Mouse (Mus musculus): ENCODE results near the gene Slc27a1. TPM values are rescaled to one million over a fixed set of nuclear protein-coding genes. Genes with fewer than 3 reads are reported as not detected.

The Slc27a1 gene
- polyA plus RNA-seq, 1 experiment: 16.4 TPM

DNA sequence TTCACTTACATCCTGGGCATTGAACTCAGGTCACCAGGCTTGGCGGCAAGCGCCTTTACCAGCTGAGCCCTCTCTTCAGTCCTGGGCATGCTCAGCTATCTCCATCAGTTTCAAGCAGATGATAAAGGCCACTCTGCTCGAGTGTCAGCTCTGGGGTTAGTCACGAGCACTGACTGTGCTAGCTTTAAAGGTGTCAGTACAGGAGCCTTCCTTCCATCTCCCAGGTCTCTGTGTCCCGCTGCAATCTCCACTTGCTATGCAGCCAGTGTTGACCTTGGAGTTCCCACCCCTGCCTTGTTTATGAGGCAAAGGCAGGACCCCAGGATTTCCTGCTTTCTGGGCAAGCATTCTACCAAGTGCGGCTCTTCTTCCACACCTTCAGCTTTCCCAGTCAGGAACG lies 1.1 kb upstream of the Slc27a1 start:
- H3K9me3 ChIP-seq: peaks cover 10% of the 10 kb centered on the region
- peaks cover 2% of the 10 kb centered on the region for H3K36me3 ChIP-seq (replicated peaks; ENCODE audit: low read length)
- H3K4me1 ChIP-seq: peaks cover 52% of the 10 kb centered on the region
- TF ChIP-seq FLI1 (IDR thresholded peaks at IDR 0.05; ENCODE audit: low read length) (no peak), GATA1 (IDR thresholded peaks at IDR 0.05; ENCODE audit: borderline replicate concordance, low read length) (no peak)
- H3K4me3 ChIP-seq (replicated peaks): no peak overlapping the region
- H3K27me3 ChIP-seq (replicated peaks): peaks cover 63% of the 10 kb centered on the region

DNA sequence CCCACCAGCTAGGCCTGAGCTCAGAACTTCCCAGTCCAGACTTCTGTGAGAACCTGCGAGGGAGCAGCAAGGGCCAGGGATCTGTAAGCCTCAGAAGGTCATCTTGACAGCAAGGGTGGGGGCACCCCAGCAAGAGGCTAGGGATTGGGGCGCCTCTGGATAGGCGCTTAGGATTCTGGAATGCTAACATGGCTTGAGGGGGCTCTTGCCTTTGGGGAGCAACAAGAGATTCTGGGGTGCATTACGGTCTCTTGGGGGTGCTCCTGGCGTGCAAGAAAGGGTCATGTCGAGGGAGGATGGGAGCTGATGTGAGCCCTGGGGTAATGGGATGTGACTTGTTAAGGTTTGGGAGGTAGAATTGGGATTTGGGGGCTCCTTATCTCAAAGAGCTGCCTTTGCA lies 259 bp downstream of the Slc27a1 start:
- peaks cover 2% of the 10 kb centered on the region for H3K36me3 ChIP-seq (replicated peaks; ENCODE audit: low read length)
- TF ChIP-seq FLI1 (IDR thresholded peaks at IDR 0.05; ENCODE audit: low read length) (no peak), GATA1 (IDR thresholded peaks at IDR 0.05; ENCODE audit: borderline replicate concordance, low read length) (no peak)
- peaks cover 9% of the 10 kb centered on the region for H3K9me3 ChIP-seq
- peaks cover 45% of the 10 kb centered on the region for H3K4me1 ChIP-seq
- H3K27me3 ChIP-seq (replicated peaks): peaks cover 61% of the 10 kb centered on the region
- no peak overlapping the region for H3K4me3 ChIP-seq (replicated peaks)

DNA sequence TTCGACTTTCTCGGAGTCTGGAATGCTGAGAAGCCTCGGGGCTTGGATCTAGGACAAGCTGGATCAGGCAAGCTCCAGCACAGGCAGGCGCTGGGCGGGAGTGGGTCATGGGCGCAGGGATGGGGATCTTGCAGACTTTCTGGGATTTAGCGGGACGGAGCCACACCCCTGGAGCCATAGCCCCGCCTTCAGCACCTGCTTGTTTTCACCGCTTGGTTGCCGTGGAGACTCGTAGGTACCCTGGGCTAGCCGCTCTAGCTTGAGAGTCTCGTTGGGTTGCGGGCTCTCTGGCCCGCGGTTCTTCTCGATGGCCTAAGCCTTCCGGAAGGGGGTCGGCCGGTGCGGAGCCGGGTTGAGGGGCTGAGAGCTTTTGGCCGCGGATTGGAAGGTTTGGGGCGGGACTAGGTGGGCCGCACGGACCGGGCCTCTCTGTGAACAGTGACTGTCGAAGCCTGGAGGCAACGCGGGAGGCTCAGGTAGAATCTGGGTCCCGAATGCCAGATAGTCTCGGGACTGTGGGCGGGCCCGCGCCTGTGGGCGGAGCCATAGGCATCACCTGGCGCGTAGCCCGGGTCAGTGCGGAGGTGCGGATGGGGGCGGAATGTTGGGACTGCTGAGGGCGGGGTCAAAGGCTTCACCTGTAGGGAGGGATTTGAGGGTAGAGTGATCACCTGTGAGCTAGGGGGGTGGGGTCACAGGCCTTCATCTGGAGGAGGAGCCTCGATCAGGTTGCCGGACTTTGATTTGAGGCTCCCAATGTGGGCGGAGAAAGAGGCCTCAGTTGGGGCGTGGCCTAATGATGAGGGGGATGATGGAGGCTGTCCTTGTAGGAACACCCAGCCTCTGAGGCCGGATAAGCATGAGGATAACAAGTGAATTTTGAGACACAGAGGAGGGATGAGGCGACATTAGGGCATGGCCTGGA lies 946 bp downstream of the Slc27a1 start:
- peak overlapping the region; percentile 93 for H3K4me3 ChIP-seq (replicated peaks)
- TF ChIP-seq GATA1 (IDR thresholded peaks at IDR 0.05; ENCODE audit: borderline replicate concordance, low read length) (no peak), FLI1 (IDR thresholded peaks at IDR 0.05; ENCODE audit: low read length) (no peak)
- H3K27me3 ChIP-seq (replicated peaks): peaks cover 55% of the 10 kb centered on the region
- H3K9me3 ChIP-seq: peaks cover 3% of the 10 kb centered on the region; the same call in 1 of the 2 replicates
- H3K36me3 ChIP-seq (replicated peaks; ENCODE audit: low read length): no peaks in the 10 kb centered on the region
- peaks cover 50% of the 10 kb centered on the region for H3K4me1 ChIP-seq

DNA sequence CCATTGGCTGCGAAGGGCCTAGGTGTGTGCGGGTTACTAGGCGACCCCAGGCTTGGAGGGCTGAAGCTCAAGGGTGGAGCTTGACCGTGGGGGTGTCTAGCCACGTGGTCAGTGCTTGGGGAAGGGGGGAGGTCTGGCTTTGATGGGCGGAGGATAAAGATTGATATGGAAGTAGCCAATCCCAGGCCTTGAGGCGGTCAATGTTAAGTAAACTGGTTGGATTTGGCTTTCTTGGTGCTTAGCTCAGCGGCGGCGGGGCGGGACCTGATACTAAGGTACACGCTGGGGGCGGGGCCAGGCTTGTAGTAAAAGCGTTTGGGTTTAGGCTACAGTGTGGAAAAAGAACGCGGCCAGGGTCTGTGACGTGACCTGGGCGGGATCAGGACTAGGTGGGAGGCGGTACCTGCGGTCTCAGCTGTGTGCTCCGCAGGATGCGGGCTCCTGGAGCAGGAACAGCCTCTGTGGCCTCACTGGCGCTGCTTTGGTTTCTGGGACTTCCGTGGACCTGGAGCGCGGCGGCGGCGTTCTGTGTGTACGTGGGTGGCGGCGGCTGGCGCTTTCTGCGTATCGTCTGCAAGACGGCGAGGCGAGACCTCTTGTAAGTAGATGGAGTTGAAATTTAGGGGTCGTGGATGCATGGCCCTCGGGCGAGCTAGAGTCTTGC lies 1.7 kb downstream of the Slc27a1 start:
- Histone ChIP-seq H3K4me3 (replicated peaks) (peak overlapping the region; percentile 93), H3K27me3 (replicated peaks) (peaks cover 51% of the 10 kb centered on the region), H3K9me3 (no peaks in the 10 kb centered on the region), H3K36me3 (replicated peaks; ENCODE audit: low read length) (no peaks in the 10 kb centered on the region), H3K4me1 (peaks cover 58% of the 10 kb centered on the region)
- no peak for TF ChIP-seq GATA1 (IDR thresholded peaks at IDR 0.05; ENCODE audit: borderline replicate concordance, low read length)
- no peak for TF ChIP-seq FLI1 (IDR thresholded peaks at IDR 0.05; ENCODE audit: low read length)

DNA sequence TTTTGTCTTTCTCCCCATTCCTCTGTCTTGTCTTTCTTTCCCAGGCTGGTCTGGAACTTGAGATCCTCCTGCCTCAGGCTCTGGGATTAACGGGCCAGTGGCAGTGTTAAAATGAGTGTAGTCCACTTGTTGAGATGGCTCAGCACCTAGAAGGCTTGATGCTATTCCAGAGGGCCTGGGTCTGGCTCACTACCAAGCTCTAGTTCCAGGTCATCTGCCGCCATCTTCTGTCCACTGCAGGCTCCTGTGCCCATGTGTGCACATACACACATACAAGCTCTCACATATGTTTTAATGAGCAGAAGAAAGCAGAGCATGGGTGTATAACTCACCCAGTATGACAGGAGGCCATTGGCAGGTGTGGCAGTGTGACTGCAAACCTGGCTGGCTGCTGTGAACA lies 3.4 kb downstream of the Slc27a1 start:
- no peak for TF ChIP-seq GATA1 (IDR thresholded peaks at IDR 0.05; ENCODE audit: borderline replicate concordance, low read length)
- no peak for TF ChIP-seq FLI1 (IDR thresholded peaks at IDR 0.05; ENCODE audit: low read length)
- Histone ChIP-seq H3K36me3 (replicated peaks; ENCODE audit: low read length) (no peaks in the 10 kb centered on the region), H3K9me3 (no peaks in the 10 kb centered on the region), H3K27me3 (replicated peaks) (peaks cover 39% of the 10 kb centered on the region), H3K4me3 (replicated peaks) (no peak overlapping the region), H3K4me1 (peaks cover 56% of the 10 kb centered on the region)

DNA sequence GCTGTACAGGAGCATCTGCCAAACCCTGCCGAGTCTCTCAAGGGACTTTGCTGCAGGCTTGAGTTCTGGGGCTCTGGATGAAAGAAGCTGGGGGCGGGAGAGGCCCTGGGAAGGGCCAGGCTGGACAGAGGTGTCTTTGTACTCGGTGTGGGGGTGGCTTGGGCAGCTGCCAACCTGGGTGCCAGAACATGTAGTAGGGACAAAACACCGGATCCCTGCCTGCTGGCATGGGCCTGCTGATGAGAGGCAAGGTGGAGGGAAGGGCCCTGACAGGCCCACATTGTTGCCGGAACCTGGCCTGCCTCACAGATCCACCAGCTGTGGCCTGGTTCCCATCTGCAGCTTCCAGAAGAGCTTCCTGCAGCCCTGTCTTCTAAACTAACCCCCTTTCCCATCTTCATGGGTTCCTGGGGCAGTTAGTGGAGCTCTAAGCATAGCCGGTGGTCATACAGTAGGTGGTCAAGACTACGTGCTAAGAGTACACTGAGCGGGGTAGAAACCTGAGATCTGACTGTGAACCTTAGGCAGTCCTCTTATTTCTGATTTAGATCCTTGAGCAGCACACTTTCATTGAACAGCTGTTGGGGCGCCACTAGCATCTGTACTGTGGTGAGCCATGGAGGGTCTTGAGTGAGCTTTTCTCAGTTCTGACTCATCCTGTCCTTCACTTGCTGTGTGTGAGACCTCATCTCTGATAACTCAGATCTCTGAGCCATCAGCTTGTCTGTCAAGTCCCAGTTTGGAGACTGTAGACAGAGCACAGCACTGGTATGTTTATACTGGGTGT lies 4.4 kb downstream of the Slc27a1 start:
- Histone ChIP-seq H3K27me3 (replicated peaks) (peaks cover 33% of the 10 kb centered on the region), H3K36me3 (replicated peaks; ENCODE audit: low read length) (no peaks in the 10 kb centered on the region), H3K4me3 (replicated peaks) (no peak overlapping the region), H3K9me3 (no peaks in the 10 kb centered on the region), H3K4me1 (peaks cover 60% of the 10 kb centered on the region)
- TF ChIP-seq FLI1 (IDR thresholded peaks at IDR 0.05; ENCODE audit: low read length): no peak
- no peak for TF ChIP-seq GATA1 (IDR thresholded peaks at IDR 0.05; ENCODE audit: borderline replicate concordance, low read length)

DNA sequence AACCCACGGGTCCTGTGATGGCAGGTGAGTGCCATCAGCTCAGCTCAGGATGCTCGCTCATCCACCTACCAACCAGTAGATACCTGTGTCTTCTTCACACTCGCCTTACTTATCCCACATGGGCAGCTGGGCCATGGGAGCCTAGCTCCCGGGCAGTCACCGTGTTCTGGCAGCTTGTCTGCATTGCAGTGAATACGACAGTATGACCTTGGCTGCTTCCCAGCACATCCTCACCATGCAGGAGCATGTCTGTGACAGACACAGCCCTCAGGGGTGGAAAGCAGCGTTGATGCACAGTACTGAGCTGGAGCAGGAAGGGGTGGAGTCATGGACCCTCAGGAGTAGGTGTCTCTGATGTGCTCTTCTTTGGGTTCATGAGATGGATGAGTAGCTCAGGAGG lies 5.7 kb downstream of the Slc27a1 start:
- H3K4me1 ChIP-seq: peaks cover 60% of the 10 kb centered on the region
- H3K27me3 ChIP-seq (replicated peaks): peaks cover 22% of the 10 kb centered on the region
- no peak for TF ChIP-seq GATA1 (IDR thresholded peaks at IDR 0.05; ENCODE audit: borderline replicate concordance, low read length)
- TF ChIP-seq FLI1 (IDR thresholded peaks at IDR 0.05; ENCODE audit: low read length): no peak
- H3K36me3 ChIP-seq (replicated peaks; ENCODE audit: low read length): no peaks in the 10 kb centered on the region
- H3K9me3 ChIP-seq: no peaks in the 10 kb centered on the region
- H3K4me3 ChIP-seq (replicated peaks): no peak overlapping the region

DNA sequence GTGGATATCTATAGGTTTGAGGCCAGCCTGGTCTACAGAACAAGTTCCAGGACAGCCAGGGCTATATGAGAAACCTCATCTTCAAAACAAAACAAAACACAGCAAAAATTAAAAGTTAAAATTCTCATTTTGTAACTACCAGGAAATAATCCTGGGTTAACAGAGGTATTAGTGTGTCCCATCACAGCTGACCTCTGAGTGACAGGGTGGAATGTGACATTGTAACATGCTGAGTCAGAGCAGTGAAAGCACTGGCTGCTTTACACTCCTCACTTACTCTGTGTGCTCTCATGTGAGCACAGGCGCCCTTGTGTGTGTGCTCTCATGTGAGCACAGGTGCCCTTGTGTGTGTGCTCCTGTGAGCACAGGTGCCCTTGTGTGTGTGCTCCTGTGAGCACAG lies 6.3 kb downstream of the Slc27a1 start:
- Histone ChIP-seq H3K4me1 (peaks cover 60% of the 10 kb centered on the region), H3K27me3 (replicated peaks) (peaks cover 16% of the 10 kb centered on the region), H3K9me3 (no peaks in the 10 kb centered on the region), H3K36me3 (replicated peaks; ENCODE audit: low read length) (no peaks in the 10 kb centered on the region), H3K4me3 (replicated peaks) (peak overlapping the region; percentile 29)
- no peak for TF ChIP-seq GATA1 (IDR thresholded peaks at IDR 0.05; ENCODE audit: borderline replicate concordance, low read length)
- no peak for TF ChIP-seq FLI1 (IDR thresholded peaks at IDR 0.05; ENCODE audit: low read length)

DNA sequence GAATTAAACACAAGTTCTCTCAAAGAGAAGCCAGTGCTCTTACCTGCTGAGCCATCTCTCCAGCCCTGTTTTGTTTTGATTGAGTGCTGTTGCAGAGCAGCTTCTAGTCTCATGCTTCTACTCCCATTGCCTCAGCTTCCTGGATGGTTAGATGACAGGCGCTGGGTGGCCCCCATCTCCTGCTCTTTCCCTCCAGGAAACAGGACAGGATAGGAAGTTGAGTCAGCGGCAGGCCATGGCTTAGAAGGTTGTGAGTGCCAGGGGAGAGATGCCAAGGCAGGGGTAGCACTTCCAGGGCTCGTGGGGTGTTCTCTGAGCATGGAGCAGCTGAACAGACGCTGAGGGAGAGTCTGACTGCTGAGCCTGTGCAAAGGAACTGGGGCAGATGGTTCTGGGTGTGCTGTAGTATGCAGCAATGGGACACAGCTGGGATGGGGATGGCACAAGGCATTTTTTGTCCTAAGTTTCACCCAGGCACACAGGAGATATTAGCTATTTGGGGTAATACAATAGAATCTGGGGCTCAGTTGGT lies 9.2 kb downstream of the Slc27a1 start:
- Histone ChIP-seq H3K9me3 (no peaks in the 10 kb centered on the region), H3K4me3 (replicated peaks) (peak overlapping the region; percentile 83)
- TF ChIP-seq GATA1 (IDR thresholded peaks at IDR 0.05; ENCODE audit: borderline replicate concordance, low read length) (no peak), FLI1 (IDR thresholded peaks at IDR 0.05; ENCODE audit: low read length) (no peak)

More for the DNA sequence above, 9.2 kb downstream of the Slc27a1 start:
- Histone ChIP-seq H3K27me3 (replicated peaks) (no peaks in the 10 kb centered on the region), H3K4me1 (peaks cover 69% of the 10 kb centered on the region), H3K36me3 (replicated peaks; ENCODE audit: low read length) (peaks cover 10% of the 10 kb centered on the region)

Data from megakaryocyte, embryonic 14.5 days (primary cell).